16 mouse cellular contexts compared by ENCODE assay signal in genomic region chr15:99600986-99601822, GRCm38 (mm10). TPM values are rescaled to one million over a fixed set of nuclear protein-coding genes. Genes with fewer than 3 reads are reported as not detected.
DNase-seq lines count a peak whose midpoint lies in the region; ATAC-seq and TF ChIP-seq lines count a peak whose summit lies in the region.
"Had no signal": no experiment of that assay in that cellular context is flagged by ENCODE, and none has a peak within 500 bp of the region (broad histone marks: within the 10 kb centered on the region; RNA-seq: fewer than 3 reads in every experiment).

Gene Aqp6 (plus strand): TSS chr15:99601400.

- no peak for TF ChIP-seq CTCF in hindbrain, postnatal 0 days (IDR thresholded peaks at IDR 0.05; ENCODE audit: low read depth)

- intact Hi-C loops in gastrocnemius, postnatal 14 days (cut with DNase I; ENCODE audit: low total_unique reads): no loop called here

- H3K27me3 ChIP-seq in forebrain, embryonic 13.5 days: peaks cover 42% of the 10 kb centered on the region
- H3K27me3 ChIP-seq in forebrain, embryonic 14.5 days (replicated peaks; ENCODE audit: control insufficient read depth, insufficient read depth, low read length): no peaks in the 10 kb centered on the region
- no peaks in the 10 kb centered on the region for H3K27me3 ChIP-seq in hindbrain, postnatal 0 days (ENCODE audit: insufficient read depth, low read length)
- H3K27me3 ChIP-seq in intestine, embryonic 16.5 days (replicated peaks; ENCODE audit: control insufficient read depth, insufficient read depth, low read length): peaks cover 15% of the 10 kb centered on the region

- H3K4me2 ChIP-seq in forebrain, embryonic 13.5 days: no peak within 1 kb of the TSS
- no peak within 1 kb of the TSS for H3K4me2 ChIP-seq in forebrain, embryonic 14.5 days (ENCODE audit: low read length)
- H3K4me2 ChIP-seq in hindbrain, postnatal 0 days (ENCODE audit: low read depth, low read length): no peak within 1 kb of the TSS
- no peak within 1 kb of the TSS for H3K4me2 ChIP-seq in intestine, embryonic 16.5 days (ENCODE audit: low read depth, low read length)
- H3K4me2 ChIP-seq: lung, embryonic 15.5 days had no signal

- DNase-seq in forebrain, embryonic 14.5 days (ENCODE audit: low spot score): no peak
- no peak for DNase-seq in ES-E14 (ENCODE audit: low read depth, low spot score)
- DNase-seq in cerebellum, postnatal 14 days: peak; percentile 62 to 79
- DNase-seq in hindbrain, postnatal 0 days (ENCODE audit: low spot score): no peak
- no peak for DNase-seq in gastrocnemius, postnatal 14 days
- DNase-seq in gastrocnemius, postnatal 10 days: no peak
- DNase-seq: B cell, adult 2 months; heart, postnatal 4 days; kidney, postnatal 14 days; spleen, adult 18-20 months; thymus, adult 2 months had no signal

- peaks cover 37% of the 10 kb centered on the region for H3K4me1 ChIP-seq in forebrain, embryonic 13.5 days
- peaks cover 7% of the 10 kb centered on the region; the same call in 1 of the 2 replicates for H3K4me1 ChIP-seq in forebrain, embryonic 14.5 days (ENCODE audit: control insufficient read depth, insufficient read depth, low read length)
- peaks cover 1 to 21% of the 10 kb centered on the region in 2 experiments; a peak in 2 of 4 replicates for H3K4me1 ChIP-seq in ES-E14 (ENCODE audit: control insufficient read depth in 2 of 2, insufficient read depth in 2 of 2, low read length in 2 of 2, poor library complexity in 1 of 2)
- H3K4me1 ChIP-seq in hindbrain, postnatal 0 days (ENCODE audit: insufficient read depth, low read length): peaks cover 7% of the 10 kb centered on the region; the same call in 1 of the 2 replicates
- peaks cover 7% of the 10 kb centered on the region; the same call in 1 of the 2 replicates for H3K4me1 ChIP-seq in intestine, embryonic 16.5 days (ENCODE audit: control insufficient read depth, insufficient read depth, low read length)

- H3K36me3 ChIP-seq in forebrain, embryonic 13.5 days (ENCODE audit: poor library complexity, severe bottlenecking): no peaks in the 10 kb centered on the region
- H3K36me3 ChIP-seq in forebrain, embryonic 14.5 days (ENCODE audit: control insufficient read depth, insufficient read depth, low read length): no peaks in the 10 kb centered on the region
- H3K36me3 ChIP-seq in ES-E14 (ENCODE audit: control insufficient read depth, insufficient read depth, low read length, poor library complexity, severe bottlenecking): no peaks in the 10 kb centered on the region
- H3K36me3 ChIP-seq in hindbrain, postnatal 0 days (ENCODE audit: insufficient read depth, low read length): no peaks in the 10 kb centered on the region
- H3K36me3 ChIP-seq in intestine, embryonic 16.5 days (ENCODE audit: control insufficient read depth, insufficient read depth, low read length): no peaks in the 10 kb centered on the region
- H3K36me3 ChIP-seq: lung, embryonic 15.5 days had no signal

- no peaks in the 10 kb centered on the region for H3K9me3 ChIP-seq in forebrain, embryonic 13.5 days (replicated peaks)
- no peaks in the 10 kb centered on the region for H3K9me3 ChIP-seq in forebrain, embryonic 14.5 days (replicated peaks; ENCODE audit: control insufficient read depth, low read length)
- no peaks in the 10 kb centered on the region for H3K9me3 ChIP-seq in ES-E14 (ENCODE audit: control insufficient read depth, insufficient read depth, low read depth, low read length)
- H3K9me3 ChIP-seq in hindbrain, postnatal 0 days (ENCODE audit: low read length): no peaks in the 10 kb centered on the region
- no peaks in the 10 kb centered on the region for H3K9me3 ChIP-seq in intestine, embryonic 16.5 days (ENCODE audit: control insufficient read depth, low read length)
- H3K9me3 ChIP-seq: lung, embryonic 15.5 days had no signal

- peak within 1 kb of the TSS; percentile 14; the same call in 1 of the 2 replicates for H3K27ac ChIP-seq in forebrain, embryonic 13.5 days
- H3K27ac ChIP-seq in forebrain, embryonic 14.5 days (ENCODE audit: low read depth, low read length): no peak within 1 kb of the TSS
- H3K27ac ChIP-seq in ES-E14 (ENCODE audit: insufficient read depth, low read depth, low read length, poor library complexity, severe bottlenecking): no peak within 1 kb of the TSS
- H3K27ac ChIP-seq in hindbrain, postnatal 0 days: peak within 1 kb of the TSS; percentile 56; the same call in 1 of the 2 replicates
- no peak within 1 kb of the TSS for H3K27ac ChIP-seq in intestine, embryonic 16.5 days (ENCODE audit: low read length)
- H3K27ac ChIP-seq: lung, embryonic 15.5 days had no signal

- H3K9ac ChIP-seq in forebrain, embryonic 13.5 days: no peak within 1 kb of the TSS
- no peak within 1 kb of the TSS for H3K9ac ChIP-seq in forebrain, embryonic 14.5 days (ENCODE audit: low read length)
- H3K9ac ChIP-seq in ES-E14 (ENCODE audit: insufficient read depth, low read depth, low read length, poor library complexity, severe bottlenecking): peak within 1 kb of the TSS; percentile 31
- peak within 1 kb of the TSS; percentile 17; the same call in 1 of the 2 replicates for H3K9ac ChIP-seq in hindbrain, postnatal 0 days (replicated peaks; ENCODE audit: low read length)
- no peak within 1 kb of the TSS for H3K9ac ChIP-seq in intestine, embryonic 16.5 days (ENCODE audit: low read depth, low read length)
- H3K9ac ChIP-seq: lung, embryonic 15.5 days had no signal

- in situ Hi-C loops in ES-E14 (cut with MboI; ENCODE audit: low sequenced_read_pairs in 2 of 2, unreplicated experiment in 2 of 2): no loop called here

- WGBS in forebrain, embryonic 13.5 days: 54% methylated on average over 22 of the region's 22 CpGs
- 56% methylated on average over 22 of the region's 22 CpGs for WGBS in forebrain, embryonic 14.5 days
- WGBS in hindbrain, postnatal 0 days: 42% methylated on average over 22 of the region's 22 CpGs
- WGBS in intestine, embryonic 16.5 days: 65% methylated on average over 22 of the region's 22 CpGs

- no peak for ATAC-seq in forebrain, embryonic 13.5 days
- ATAC-seq in forebrain, embryonic 14.5 days: no peak
- no peak for ATAC-seq in hindbrain, postnatal 0 days
- ATAC-seq in intestine, embryonic 16.5 days: no peak

- no peak within 1 kb of the TSS for H3K4me3 ChIP-seq in forebrain, embryonic 13.5 days
- H3K4me3 ChIP-seq in forebrain, embryonic 14.5 days (ENCODE audit: low read depth, low read length): no peak within 1 kb of the TSS
- peak within 1 kb of the TSS; percentile 38 for H3K4me3 ChIP-seq in ES-E14 (ENCODE audit: insufficient read depth in 1 of 2, low read depth in 1 of 2, low read length in 2 of 2, poor library complexity in 1 of 2, severe bottlenecking in 1 of 2)
- no peak within 1 kb of the TSS for H3K4me3 ChIP-seq in hindbrain, postnatal 0 days (ENCODE audit: low read length)
- H3K4me3 ChIP-seq in intestine, embryonic 16.5 days (ENCODE audit: low read length): no peak within 1 kb of the TSS
- H3K4me3 ChIP-seq: lung, embryonic 15.5 days had no signal

TF ChIP-seq in ES-E14, 5 proteins besides CTCF, POLR2A, EP300 and RAD21:
- TF ChIP-seq CHD2 (IDR thresholded peaks at IDR 0.05; ENCODE audit: low read depth, low read length): no peak
- TF ChIP-seq ZC3H11A (IDR thresholded peaks at IDR 0.05; ENCODE audit: borderline replicate concordance, low read depth, low read length): no peak
- TF ChIP-seq HCFC1 (IDR thresholded peaks at IDR 0.05; ENCODE audit: borderline replicate concordance, insufficient read depth, low read length): no peak
- TF ChIP-seq MAFK (IDR thresholded peaks at IDR 0.05; ENCODE audit: insufficient read depth, low read depth, low read length): no peak
- TF ChIP-seq ZNF384 (IDR thresholded peaks at IDR 0.05; ENCODE audit: low read depth, low read length): no peak

RNA-seq across cellular contexts. Expression of gene Aqp6, which starts in this region (rescaled TPM):
- polyA plus RNA-seq in forebrain, embryonic 13.5 days (2015; fragmentation: Nextera tagmentation; extraction: Ambion mirVana): not detected in 2 replicates
- 0.10 TPM in 1 of 2 replicates, not detected in the other for polyA plus RNA-seq in forebrain, embryonic 14.5 days (2014; fragmentation: Nextera tagmentation; extraction: Ambion mirVana)
- total RNA-seq in ES-E14 (2012; rRNA removed): 0.36 and 0.69 TPM in 2 replicates
- total RNA-seq in hindbrain, postnatal 0 days (2014; rRNA removed): 0.14 and 0.26 TPM in 2 replicates
- 0.33 and 0.50 TPM in 2 replicates for polyA plus RNA-seq in hindbrain, postnatal 0 days (2015; fragmentation: Nextera tagmentation; extraction: Ambion mirVana)
- not detected for total RNA-seq in gastrocnemius, postnatal 14 days (2021)
- not detected for total RNA-seq in gastrocnemius, postnatal 10 days (2021)
- polyA plus RNA-seq in intestine, embryonic 16.5 days (2015; fragmentation: Nextera tagmentation; extraction: Ambion mirVana): not detected in 2 replicates
- total RNA-seq: heart, postnatal 4 days; layer of hippocampus, postnatal 25 days had no signal
- polyA plus RNA-seq: embryonic facial prominence, embryonic 11.5 days; lung, embryonic 15.5 days had no signal

Comparison
In these comparisons a context has a peak if more than half of its experiments do, and no peak if none do; other contexts are left out.
1. H3K27ac ChIP-seq: peak in forebrain, embryonic 13.5 days (single experiment) and hindbrain, postnatal 0 days (single experiment); none in forebrain, embryonic 14.5 days (single experiment), ES-E14 (single experiment) and intestine, embryonic 16.5 days (single experiment).
2. H3K4me3 ChIP-seq: peak in ES-E14 (2 of 2); none in forebrain, embryonic 13.5 days (single experiment), forebrain, embryonic 14.5 days (single experiment), hindbrain, postnatal 0 days (single experiment) and intestine, embryonic 16.5 days (single experiment).
3. H3K9ac ChIP-seq: peak in ES-E14 (single experiment) and hindbrain, postnatal 0 days (single experiment); none in forebrain, embryonic 13.5 days (single experiment), forebrain, embryonic 14.5 days (single experiment) and intestine, embryonic 16.5 days (single experiment).
4. DNase-seq: peak in cerebellum, postnatal 14 days (2 of 2); none in forebrain, embryonic 14.5 days (single experiment), ES-E14 (single experiment), hindbrain, postnatal 0 days (single experiment), gastrocnemius, postnatal 14 days (single experiment) and gastrocnemius, postnatal 10 days (single experiment).